Mouse (Mus musculus): Measurements from ENCODE around the gene Cdc25b. TPM values are rescaled to one million over a fixed set of nuclear protein-coding genes. Genes with fewer than 3 reads are reported as not detected.

The Cdc25b gene
- total RNA-seq, 2 experiments from 2014 or later = 0.78 to 0.95 TPM

DNA sequence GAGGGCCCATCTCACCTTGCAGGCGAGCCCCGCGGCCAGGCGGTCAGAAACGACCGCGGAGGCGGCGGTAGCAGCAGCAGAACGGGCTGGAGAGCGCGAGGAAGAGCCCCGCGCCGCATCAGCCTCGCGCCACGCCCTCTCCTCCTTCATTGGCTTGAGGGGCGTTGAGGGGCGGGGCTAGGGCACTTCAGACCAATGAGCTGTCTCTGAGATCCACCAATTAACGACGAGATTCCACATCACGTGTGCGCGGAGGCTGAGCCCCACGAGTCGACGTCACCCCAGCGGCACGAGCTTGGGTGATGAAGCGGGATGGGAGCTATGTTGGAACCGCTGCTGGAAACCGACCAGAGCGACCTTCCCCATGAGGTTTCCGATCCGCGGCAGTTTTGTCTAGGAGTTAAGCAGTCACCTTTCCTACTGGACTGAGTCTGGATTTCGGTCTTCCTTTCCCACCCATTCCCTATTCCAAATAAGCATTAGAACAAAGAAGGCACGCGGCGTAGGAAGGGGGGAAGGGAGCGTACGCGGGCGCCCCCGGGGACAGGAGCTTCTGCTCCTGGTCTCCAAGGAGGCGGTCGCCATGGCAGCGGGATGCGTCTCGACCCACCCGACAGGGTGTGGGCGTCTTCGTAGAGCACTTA lies 26.7 kb upstream of the Cdc25b start, which contains the start of gene 1700037H04Rik:
TSS of gene 1700037H04Rik (minus strand) at position 144 of the 644 bp plus-strand sequence.
- peak; percentile 97 for DNase-seq (ENCODE audit: low spot score)

DNA sequence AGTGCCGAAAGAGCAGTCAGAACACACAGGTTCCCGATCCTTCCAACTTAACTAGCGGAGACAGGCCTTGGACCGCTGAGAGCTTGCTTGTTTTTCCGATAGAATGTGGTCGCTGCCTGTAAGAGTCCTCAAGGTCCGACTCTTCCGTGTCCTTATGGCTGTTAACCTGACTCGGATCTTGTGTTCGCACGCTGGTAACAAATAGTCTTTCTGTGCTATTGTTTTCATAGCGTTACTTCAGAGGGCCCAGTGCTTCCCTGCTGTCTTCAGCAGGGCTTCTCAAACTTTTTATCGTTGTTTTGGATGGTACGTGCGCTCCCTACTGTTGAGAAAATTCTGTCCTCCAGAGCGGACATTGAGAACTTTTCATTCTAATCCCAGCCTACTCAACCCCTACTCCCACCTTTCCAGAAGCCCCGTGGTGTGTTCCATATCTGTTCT lies 26.1 kb upstream of the Cdc25b start:
- DNase-seq (ENCODE audit: low spot score) = peak; percentile 32

DNA sequence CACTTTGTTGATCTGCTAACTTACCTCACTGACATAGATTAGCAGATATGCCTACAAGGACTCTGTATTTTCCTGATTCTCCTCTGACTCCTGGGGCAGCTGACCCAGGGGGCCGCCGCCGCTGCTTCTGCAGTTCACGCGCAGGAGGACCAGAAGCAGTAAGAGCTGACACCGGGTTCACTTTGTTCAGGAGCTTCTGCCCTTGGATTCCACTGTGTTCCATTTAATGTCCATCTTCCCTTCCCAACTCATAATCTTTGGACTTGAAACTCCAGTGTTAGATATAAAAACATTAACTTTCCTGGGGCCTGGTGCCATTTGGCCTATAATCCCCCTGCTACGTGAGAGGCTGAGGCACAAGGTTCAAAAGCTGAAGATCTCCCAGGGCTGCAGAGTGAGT lies 22.8 kb upstream of the Cdc25b start:
- no peak for DNase-seq (ENCODE audit: low spot score)

DNA sequence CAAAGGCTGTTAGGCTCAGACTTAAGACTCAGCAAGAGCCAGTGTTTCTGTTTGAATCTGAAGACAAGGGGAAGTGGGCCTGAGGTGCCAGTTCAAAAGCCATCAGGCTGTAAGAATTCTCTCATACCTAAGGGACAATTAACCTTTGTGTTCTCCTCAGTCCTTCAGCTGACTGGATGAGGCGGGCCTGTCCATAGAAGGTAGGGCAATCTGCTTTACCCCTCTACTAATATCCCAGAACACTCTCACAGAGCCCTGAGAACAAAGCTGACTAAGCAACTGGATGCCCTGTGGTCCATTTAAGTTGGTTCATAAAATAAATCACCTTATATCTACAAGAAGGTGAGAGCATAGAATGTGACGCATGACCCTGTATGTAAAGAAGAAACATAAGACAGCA lies 20.6 kb upstream of the Cdc25b start:
- no peak for DNase-seq (ENCODE audit: low spot score)

DNA sequence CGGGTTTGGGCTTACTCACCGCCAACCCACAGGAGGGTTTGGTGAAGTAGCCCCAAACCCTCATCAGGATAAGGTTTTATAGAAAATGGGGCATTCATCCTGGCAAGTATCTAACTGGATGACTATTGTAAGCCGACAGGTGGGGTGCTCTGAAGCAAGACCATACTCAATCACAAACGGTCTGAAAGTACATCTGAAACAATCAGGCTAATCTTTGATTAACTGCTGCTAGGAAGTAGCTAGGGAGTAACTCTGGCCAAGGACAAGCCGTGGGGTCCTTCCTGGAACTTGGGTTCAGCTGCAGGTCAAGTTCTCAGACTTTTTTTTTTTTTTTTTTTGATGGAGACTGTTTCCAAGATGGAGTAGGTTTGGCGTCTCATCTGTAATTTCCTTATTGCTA lies 18.8 kb upstream of the Cdc25b start:
- DNase-seq (ENCODE audit: low spot score) = no peak

DNA sequence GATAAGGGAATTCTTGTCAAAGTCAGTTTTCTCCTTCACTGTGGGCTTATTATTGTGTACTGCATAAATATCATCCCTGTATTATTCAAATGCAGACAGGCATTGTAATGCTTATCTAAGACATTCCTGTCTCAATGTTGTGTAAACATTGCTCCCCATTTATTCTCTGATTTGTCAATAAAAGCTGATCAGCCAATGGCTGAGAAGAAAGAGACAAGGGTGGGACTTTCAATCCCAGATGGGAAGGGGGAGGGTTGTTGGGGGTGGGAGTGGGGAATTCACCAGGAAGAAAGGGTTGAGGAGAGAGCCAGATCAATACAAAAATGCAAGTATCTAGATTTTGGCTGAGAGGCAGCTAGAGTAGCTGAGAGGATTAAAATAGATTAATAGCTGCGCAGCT lies 17.8 kb upstream of the Cdc25b start:
- no peak for DNase-seq (ENCODE audit: low spot score)

DNA sequence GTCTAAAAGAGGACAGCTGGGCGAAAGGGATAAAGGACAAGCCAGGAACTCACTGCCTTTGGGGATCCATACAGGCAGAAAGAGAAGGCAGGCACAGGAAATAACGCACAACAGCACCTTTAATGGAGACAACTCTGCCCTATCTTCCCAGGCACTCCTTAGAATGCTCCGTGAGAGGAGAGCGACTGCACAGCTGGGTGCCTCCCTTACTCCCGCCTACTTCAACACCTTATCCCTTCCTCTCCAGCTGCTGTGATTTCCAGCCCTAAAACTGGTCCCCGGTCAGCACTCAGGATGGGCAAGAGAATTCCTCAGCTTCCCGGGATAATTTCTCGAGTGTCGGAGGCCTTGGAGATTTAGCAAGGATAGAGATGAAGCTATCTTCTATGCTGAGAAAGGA lies 15.8 kb upstream of the Cdc25b start:
- DNase-seq (ENCODE audit: low spot score) = no peak

DNA sequence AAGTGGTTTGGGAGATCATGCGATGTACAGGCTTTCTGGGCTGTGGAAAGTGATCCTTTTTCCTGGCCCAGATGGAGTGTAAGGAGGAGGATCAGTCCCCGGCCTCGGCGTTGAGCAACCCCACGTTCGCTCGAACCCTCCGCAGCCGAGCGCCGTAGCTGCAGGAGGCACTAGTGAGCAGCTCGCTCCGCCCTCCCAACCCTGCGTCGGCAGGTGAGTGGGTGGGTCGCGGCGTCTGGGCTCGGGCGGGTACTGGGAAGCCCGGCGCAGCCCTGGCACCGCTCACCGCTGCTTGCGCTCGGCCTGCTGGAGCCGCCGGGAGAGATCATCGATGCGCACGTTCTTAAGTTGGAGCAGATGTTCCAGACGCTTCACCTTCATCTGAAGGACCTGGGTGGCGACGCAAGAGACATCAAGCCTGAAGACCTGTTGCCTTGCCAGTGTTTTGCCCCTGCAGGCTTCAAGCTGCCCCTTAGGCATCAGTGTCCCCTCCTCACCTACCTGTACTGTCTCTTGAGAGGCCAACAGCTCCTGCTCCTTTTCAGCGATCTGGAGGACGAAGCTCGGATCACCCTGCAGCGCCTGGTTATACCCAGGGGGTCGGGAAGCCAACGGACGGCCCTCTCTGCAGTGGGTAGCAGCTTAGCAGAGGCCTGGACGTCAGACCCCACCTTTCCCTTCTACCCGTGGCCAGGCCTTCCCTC lies 15.2 kb upstream of the Cdc25b start:
- peak; percentile 60 for DNase-seq (ENCODE audit: low spot score)

DNA sequence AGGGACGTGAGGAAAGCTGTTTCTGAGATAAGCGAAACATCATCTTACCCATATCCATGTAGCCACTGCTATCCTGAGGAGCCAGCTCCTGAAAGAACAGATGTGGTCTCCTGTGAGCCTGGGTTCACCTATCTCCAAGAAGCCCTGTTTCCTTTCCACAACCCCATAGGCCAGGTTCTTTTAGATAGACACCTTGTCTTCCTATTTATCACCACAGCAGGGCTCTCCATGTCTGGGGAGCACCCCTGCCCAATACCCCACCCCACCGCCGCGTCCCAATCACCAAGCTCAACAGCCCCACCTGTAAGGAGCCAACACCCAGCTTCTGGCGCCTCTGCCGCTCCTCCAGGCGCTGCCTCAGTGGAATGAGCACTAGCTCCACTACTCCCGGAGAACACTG lies 14.4 kb upstream of the Cdc25b start:
- DNase-seq (ENCODE audit: low spot score) = no peak

DNA sequence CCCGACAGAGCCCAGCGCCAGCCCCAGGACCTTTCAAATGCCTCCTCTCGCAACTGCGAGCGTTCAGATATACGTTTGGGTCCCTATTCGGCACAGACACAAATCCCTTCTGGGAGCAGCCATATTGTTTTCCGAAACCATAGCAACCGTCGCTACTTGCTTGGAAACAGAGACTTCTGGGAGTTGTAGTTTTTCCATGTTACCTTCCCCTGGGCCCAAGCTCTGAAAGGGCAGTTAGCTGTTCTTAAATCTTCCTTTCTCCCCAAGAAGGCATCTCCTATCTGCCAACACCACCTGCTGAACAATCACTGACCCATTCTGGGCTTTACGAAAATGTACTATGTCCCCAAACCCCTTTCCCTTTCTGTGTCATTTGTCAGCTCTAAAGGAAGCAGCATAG lies 12.0 kb upstream of the Cdc25b start:
- peak; percentile 81 for DNase-seq (ENCODE audit: low spot score)

DNA sequence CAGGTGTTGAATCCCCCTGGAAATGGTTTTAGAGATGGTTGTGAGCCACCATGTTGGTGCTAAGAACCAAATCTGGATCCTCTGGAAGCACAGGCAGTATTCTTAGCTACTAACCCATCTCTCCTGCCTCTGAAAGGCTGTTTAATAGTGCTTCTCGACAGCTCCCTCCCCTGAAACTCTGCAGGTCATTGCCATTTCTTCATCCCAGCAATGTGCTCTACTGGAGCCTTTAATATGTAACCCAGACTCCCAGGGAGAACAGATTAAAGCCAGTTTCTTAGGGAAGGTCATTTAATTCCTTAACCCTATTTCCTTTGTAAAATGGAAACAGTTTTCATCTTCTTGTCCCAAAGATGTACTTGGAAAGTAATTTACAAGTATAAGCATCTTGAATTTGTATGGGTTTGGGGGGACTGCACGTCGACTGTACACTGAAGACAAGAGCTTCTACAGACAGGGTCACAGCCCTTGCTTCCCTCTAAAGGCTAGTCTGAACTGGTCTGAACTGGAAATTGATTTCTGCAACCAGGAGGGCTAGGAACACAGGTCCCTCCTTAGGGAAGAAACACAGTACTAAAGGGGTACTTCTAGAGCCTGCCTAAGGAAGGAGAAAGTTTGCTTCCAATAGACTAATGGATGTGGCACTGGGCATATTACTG lies 11.3 kb upstream of the Cdc25b start:
- DNase-seq (ENCODE audit: low spot score) = no peak

DNA sequence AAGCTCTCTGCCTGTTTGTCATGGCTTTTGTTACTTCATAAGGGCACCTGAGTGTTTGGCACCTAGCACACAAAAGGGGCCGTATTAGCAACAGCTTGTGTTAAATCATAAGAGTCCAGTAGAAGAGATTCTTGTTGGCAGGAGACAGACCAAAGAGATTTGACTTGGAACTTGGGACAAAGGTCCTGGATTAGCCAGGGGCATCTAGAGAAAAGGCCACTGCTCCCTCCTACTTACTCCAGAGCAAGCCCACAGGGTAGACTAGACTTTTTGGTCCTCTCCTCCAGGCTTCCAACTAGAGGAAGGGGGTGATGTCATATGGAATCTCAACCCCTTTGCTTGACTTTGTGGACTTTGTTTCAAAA lies 10.8 kb upstream of the Cdc25b start:
- DNase-seq (ENCODE audit: low spot score) = no peak

DNA sequence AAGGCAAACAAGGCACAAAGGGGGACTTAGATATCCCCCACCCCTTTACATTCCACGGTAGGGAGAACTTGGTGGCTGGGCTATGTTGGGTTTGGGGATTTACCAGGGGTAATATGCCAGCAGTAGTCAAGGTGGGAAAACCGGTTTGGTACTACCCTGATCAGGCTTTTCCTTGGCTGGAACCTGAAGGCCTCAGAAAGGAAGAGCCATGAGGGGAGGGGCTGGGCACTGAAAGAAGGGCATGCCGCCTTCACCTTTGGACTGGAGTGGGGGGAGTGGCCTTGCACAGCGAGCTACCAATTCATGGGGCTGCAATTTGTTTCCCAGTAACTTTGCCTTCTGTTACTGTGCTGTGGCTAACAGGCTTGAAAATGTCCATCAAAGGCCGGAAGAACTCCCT lies 10.3 kb upstream of the Cdc25b start:
- DNase-seq (ENCODE audit: low spot score) = no peak

DNA sequence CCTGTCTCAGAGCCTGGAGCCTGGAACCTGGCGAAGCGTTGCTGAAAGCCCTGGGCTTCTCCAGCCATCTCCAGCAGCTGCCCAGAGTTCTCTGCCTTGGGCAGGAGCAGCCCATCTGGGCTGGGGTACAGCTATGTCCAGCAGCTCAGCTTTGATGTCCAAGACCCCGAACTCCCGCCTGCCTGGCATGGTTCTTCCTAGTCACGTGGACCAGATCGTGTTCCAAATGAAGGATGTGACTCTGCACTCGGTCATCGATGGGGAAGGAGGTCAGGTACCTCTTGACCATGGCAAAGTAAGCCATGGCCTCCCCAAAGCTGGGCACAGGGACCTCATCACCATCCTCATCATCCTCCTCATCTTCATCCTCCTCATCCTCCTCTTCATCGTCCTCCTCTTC lies 8.8 kb upstream of the Cdc25b start:
- no peak for DNase-seq (ENCODE audit: low spot score)

DNA sequence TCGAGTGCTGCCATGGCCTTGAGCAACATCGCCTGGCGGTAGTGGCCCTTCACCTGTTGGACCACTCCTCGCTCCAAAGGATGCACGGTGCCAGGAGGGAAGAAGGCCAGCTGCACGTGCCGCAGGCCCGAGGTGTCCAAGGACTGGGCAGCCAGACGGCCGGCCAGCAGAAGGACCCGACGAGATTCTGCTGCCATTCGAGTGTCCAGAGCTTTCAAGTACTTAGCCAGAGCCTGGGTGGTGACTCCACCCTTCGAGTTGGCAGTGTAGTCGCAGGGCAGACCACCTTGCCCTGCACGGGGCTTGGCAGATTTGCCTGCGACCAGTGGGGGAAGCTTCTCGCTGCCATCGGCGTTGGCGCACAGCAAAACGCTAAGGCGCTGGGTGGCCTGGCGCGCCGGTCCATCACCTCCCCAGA lies 7.9 kb upstream of the Cdc25b start:
- no peak for DNase-seq (ENCODE audit: low spot score)

DNA sequence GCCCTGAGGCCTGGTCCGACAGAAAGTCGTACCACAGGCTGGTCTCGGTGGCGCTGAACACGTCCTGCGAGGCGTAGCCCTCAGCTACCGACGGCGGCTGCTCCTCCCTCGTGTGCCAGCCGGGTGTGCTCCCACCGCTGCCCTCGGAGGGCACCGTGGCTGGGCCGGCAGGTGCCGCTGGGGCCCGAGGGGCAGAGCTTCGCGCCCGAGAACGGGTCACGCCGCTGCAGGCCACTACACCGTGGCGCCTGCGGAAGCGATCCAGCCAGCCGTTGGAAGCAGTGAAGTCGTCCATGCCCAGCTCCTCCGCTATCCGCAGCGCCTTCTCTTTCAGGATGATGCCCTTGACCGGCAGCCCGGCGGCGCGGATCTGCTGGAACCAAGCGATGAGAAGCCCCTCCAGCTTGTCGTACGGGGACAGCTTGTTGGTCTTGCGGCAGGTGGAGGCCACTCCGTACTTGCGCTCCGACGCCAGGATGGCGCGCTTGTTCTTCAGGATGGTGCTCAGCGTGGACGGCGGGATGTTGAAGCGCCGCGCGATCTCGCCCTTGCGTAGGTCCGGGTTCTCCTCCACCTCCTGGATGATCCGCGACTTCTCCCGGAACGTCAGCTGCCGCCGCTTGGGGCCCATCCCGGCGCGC lies 7.4 kb upstream of the Cdc25b start:
- DNase-seq (ENCODE audit: low spot score) = peak; percentile 46

DNA sequence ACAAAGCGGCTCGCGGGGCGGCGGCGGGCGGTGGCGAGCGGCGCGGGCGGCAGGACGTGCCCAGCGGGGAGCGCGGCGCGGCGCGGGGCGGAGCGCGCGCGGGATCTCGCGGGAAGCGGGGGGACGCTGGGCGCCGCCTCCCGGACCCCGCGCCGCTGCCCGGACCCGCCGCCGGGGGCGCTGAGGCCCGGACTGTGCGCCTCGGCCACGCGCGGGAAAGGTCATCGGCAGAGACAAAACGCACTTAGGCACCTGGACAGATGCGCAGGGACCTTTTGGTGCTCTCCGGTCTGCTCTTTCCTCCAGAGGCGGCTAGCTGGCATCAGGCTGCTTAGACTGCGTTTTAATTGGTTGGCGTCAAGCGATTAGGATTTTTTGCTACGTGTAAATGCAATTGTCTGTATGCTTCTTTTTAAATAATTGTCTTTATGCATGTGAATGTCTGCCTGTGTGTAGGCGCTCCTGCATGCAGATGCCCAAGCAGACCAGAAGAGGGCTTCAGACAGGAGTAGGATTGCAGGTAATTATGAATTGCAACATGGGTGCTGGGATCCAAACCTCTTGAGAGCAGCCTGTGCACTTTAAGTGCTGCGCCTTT lies 6.7 kb upstream of the Cdc25b start, which contains the start of gene Cenpb:
TSS of gene Cenpb (minus strand) at position 78 of the 598 bp plus-strand sequence.
- peak; percentile 78 for DNase-seq (ENCODE audit: low spot score)

DNA sequence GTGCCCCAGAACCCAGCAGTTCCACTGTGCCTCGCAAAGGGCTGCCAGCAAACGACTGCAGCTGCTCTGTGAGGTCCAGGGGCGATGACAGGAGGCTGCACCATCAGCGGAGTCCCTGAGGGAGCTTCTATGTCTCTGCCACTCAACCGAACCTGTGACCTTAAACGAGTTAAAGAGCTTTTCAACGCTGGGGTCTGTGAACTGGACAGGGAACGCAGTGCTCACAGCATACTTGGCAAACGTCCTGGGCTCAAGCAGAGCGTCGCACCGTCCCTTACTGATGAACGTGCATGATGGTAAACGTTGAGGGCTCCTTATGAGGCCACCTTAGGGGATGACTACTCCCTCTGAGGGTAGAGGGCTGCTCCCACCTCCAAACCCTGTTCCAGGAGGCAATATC lies 406 bp upstream of the Cdc25b start:
- no peak for DNase-seq (ENCODE audit: low spot score)

DNA sequence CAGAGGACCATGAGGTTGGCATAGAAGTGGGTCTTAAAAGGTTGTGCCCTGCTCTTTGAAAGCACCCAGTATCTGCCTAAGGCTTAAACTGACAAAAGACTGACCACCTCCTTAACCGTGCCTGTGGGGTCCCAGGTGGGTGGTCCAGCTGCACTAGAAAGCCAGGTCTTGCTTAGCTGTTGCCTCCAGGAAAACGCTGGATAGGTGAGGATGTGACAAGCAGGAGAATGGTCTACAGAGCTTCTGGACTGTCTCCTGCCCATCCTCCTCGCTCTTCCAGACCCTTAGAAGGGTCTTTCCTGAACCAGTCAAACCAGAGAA lies 813 bp downstream of the Cdc25b start:
- no peak for DNase-seq (ENCODE audit: low spot score)

DNA sequence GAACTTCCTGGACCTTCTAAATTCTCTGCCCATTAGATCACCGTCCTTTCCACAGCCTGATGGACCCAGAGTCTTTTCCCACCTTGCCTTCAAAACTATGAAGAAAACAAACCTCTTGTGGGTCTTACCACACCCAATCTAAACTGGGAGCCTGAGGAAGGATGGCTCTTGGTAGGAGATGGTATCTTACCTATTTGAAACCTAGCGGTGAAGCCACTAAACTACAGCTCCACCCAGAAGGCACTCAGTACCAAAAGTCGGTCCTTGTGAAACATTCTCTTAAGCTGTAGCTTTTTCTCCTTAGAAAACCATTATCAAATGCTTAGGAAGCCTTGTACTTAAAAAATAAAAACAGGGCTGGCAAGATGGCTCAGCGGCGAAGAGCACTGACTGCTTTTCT lies 1.6 kb downstream of the Cdc25b start:
- DNase-seq (ENCODE audit: low spot score) = no peak

DNA sequence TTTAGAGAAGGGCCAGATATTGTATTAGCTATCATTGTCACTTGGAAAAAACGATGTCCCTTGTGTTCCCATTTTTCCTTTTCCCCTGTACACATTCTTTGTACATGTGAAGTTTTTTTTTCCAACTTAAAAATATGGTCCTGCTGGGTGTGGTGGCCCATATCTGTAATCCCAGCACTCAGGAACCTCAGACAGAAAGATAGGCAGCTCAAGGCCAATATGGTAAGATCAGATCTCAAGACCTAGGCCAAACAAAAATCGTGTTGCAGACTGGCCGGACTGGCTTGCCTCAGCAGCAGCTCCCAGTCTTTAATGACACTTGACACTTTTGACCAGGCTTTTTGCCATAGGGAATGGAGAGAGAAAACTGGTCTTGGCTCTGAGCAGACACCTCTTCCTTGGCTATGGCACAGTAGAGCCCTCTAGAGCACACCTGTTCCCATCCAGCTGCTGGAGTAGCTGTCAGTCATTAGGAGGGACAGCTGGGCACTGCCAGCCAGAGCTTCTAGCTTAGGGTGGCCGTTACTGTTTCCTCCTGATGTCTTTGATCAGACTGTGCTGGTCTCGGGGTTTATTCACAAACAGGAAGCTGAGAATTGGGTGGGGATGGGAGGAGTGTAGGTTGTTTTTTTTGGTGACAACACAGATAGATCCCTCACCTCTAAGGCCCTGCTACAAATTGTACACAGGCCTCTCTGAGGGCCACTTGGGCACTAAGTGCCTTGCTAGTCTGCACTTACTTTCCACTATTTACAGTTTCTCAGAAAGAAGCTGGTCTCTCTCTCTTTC lies 3.0 kb downstream of the Cdc25b start:
- DNase-seq (ENCODE audit: low spot score) = peak; percentile 61
